Mouse (Mus musculus) heart, embryonic 10.5 days (tissue): ENCODE measurements at regions not wholly inside any gene's neighbourhood (a gene's known extent, or its start where the extent isn't known, plus 50 kb on each side); places are given as distances from the start of the nearest gene placed in this dataset.

Experiments
- DNase-seq: peaks from one replicate; pipeline ENCODE4 v3.0.0-alpha.2; 2017; ENCODE audit warnings: low spot score
- H3K27ac ChIP-seq: fragments of 300-500 bp; sonication (generic); 2 replicates; pipeline ENCODE4 v1.5.1; 2016; ENCODE audit warnings: mild to moderate bottlenecking
- H3K27me3 ChIP-seq: fragments of 300-500 bp; sonication (generic); 2 replicates; pipeline ENCODE4 v1.6.1; 2016; ENCODE audit warnings: mild to moderate bottlenecking; ENCODE audit not compliant: poor library complexity, insufficient read depth, severe bottlenecking
- H3K36me3 ChIP-seq: fragments of 300-500 bp; sonication (generic); 2 replicates; pipeline ENCODE4 v1.6.1; 2016; ENCODE audit warnings: mild to moderate bottlenecking, moderate library complexity
- H3K4me1 ChIP-seq: fragments of 300-500 bp; sonication (generic); 2 replicates; pipeline ENCODE4 v1.6.1; 2016; ENCODE audit warnings: mild to moderate bottlenecking
- H3K4me3 ChIP-seq: fragments of 300-500 bp; sonication (generic); 2 replicates; pipeline ENCODE4 v1.5.1; 2016; ENCODE audit warnings: mild to moderate bottlenecking, moderate library complexity
- H3K9me3 ChIP-seq: fragments of 300-500 bp; sonication (generic); 2 replicates; pipeline ENCODE4 v1.6.1; 2016; ENCODE audit warnings: mild to moderate bottlenecking, moderate library complexity
- WGBS: fragments of 180-500 bp; shearing (Covaris S2); methylation state at CpG from one replicate; pipeline ENCODE4 v1.1.7; 2016; 5-methylcytosine and 5-hydroxymethylcytosine counted together

- Histone ChIP-seq H3K4me3 (no peak overlapping the region), H3K27me3 (no peaks in the 10 kb centered on the region), H3K36me3 (no peaks in the 10 kb centered on the region), H3K9me3 (no peaks in the 10 kb centered on the region), H3K4me1 (0 out of 2 replicates have a peak, but pooled peaks cover 4% of the 10 kb centered on the region), H3K27ac (no peak overlapping the region)
- WGBS = 76% methylated on average over 10 of the region's 10 CpGs
- no peak for DNase-seq
These were observed 215.8 kb upstream of the Auts2 start for GRCm38 (mm10) chr5:132758941-132759340.

DNA sequence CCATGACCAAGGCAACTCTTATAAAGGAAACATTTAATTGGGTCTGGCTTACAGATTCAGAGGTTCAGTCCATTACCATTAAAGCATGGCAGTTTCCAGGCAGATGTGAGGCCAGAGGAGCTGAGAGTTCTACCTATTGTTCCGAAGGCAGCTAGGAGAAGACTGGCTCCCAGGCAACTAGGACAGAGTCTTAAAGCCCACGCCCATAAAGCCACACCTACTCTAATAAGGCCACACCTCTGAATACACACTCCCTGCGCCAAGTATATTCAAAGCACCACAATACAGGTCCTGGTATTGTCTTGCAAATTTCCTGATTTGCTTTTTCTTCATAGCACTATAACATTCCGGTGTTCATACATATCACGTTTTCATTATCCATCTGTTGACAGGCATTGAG lies 194.8 kb upstream of the Auts2 start:
- Histone ChIP-seq H3K27me3 (peaks cover 29% of the 10 kb centered on the region), H3K9me3 (no peaks in the 10 kb centered on the region), H3K4me3 (no peak overlapping the region), H3K27ac (no peak overlapping the region), H3K4me1 (no peaks in the 10 kb centered on the region), H3K36me3 (no peaks in the 10 kb centered on the region)
- no peak for DNase-seq
- WGBS = 83% methylated on average over 5 of the region's 5 CpGs

GRCm38 (mm10) chr5:132728689-132729189 lies 185.6 kb upstream of the Auts2 start:
- no peak for DNase-seq
- H3K36me3 ChIP-seq = no peaks in the 10 kb centered on the region
- 19% methylated on average over 10 of the region's 10 CpGs for WGBS
- no peak overlapping the region for H3K4me3 ChIP-seq
- H3K27me3 ChIP-seq = peaks cover 20% of the 10 kb centered on the region; the same call in 1 of the 2 replicates
- H3K4me1 ChIP-seq = peaks cover 3% of the 10 kb centered on the region; the same call in 1 of the 2 replicates
- no peaks in the 10 kb centered on the region for H3K9me3 ChIP-seq
- no peak overlapping the region for H3K27ac ChIP-seq

- no peaks in the 10 kb centered on the region for H3K9me3 ChIP-seq
- H3K27me3 ChIP-seq = peaks cover 50% of the 10 kb centered on the region
- H3K4me1 ChIP-seq = peaks cover 6% of the 10 kb centered on the region; the same call in 1 of the 2 replicates
These were observed 181.3 kb upstream of the Auts2 start for GRCm38 (mm10) chr5:132724467-132724866.

GRCm38 (mm10) chr5:132710301-132710700 lies 167.2 kb upstream of the Auts2 start:
- Histone ChIP-seq H3K27ac (no peak overlapping the region), H3K9me3 (no peaks in the 10 kb centered on the region), H3K4me1 (no peaks in the 10 kb centered on the region), H3K27me3 (no peaks in the 10 kb centered on the region), H3K4me3 (no peak overlapping the region), H3K36me3 (no peaks in the 10 kb centered on the region)
- WGBS = 74% methylated on average over 4 of the region's 4 CpGs
- DNase-seq = no peak

More at GRCm38 (mm10) chr5:132724467-132724866, 181.3 kb upstream of the Auts2 start:
- Histone ChIP-seq H3K4me3 (no peak overlapping the region), H3K36me3 (no peaks in the 10 kb centered on the region), H3K27ac (no peak overlapping the region)
- no peak for DNase-seq
- 76% methylated on average over 2 of the region's 2 CpGs for WGBS

DNA sequence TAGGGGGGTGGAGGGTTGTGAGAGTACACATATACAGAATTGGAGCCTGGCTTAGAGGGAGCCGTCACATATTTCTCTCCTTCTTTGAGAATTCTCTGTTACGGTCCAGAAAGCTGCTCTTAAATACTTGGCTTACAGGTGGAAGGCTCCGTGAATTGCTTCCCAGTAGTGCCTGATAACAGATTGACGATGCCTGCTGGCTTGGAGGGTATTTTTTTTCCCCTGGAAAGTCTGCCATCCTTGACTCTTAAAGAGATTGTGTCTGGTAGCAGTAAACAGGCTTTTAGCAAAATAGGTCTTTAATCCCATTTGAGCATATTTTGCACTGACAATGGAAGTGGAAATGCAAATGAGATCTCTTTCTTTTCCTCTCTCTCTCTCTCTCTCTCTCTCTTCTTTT lies 164.4 kb upstream of the Auts2 start:
- H3K9me3 ChIP-seq = no peaks in the 10 kb centered on the region
- H3K27ac ChIP-seq = no peak overlapping the region
- WGBS = 61% methylated on average over 4 of the region's 4 CpGs
- H3K36me3 ChIP-seq = no peaks in the 10 kb centered on the region
- no peak for DNase-seq
- H3K4me3 ChIP-seq = no peak overlapping the region
- no peaks in the 10 kb centered on the region for H3K27me3 ChIP-seq
- H3K4me1 ChIP-seq = no peaks in the 10 kb centered on the region

GRCm38 (mm10) chr5:132703455-132704100 lies 160.4 kb upstream of the Auts2 start:
- no peaks in the 10 kb centered on the region for H3K36me3 ChIP-seq
- H3K4me1 ChIP-seq = no peaks in the 10 kb centered on the region
- no peak overlapping the region for H3K4me3 ChIP-seq
- no peak overlapping the region for H3K27ac ChIP-seq
- DNase-seq = peak; percentile 57
- H3K27me3 ChIP-seq = no peaks in the 10 kb centered on the region
- H3K9me3 ChIP-seq = no peaks in the 10 kb centered on the region
- WGBS = 73% methylated on average over 10 of the region's 10 CpGs

GRCm38 (mm10) chr5:132702573-132702972 lies 159.4 kb upstream of the Auts2 start:
- no peak for DNase-seq
- Histone ChIP-seq H3K36me3 (no peaks in the 10 kb centered on the region), H3K27me3 (no peaks in the 10 kb centered on the region), H3K4me1 (no peaks in the 10 kb centered on the region), H3K27ac (no peak overlapping the region), H3K9me3 (no peaks in the 10 kb centered on the region), H3K4me3 (no peak overlapping the region)
- WGBS = 77% methylated on average over 3 of the region's 3 CpGs

GRCm38 (mm10) chr5:132690784-132691183 lies 147.6 kb upstream of the Auts2 start:
- Histone ChIP-seq H3K4me3 (no peak overlapping the region), H3K27ac (no peak overlapping the region), H3K27me3 (no peaks in the 10 kb centered on the region), H3K36me3 (no peaks in the 10 kb centered on the region), H3K9me3 (no peaks in the 10 kb centered on the region), H3K4me1 (no peaks in the 10 kb centered on the region)
- WGBS = 86% methylated on average over 10 of the region's 10 CpGs
- DNase-seq = no peak

- Histone ChIP-seq H3K9me3 (no peaks in the 10 kb centered on the region), H3K36me3 (no peaks in the 10 kb centered on the region), H3K27ac (no peak overlapping the region), H3K4me1 (no peaks in the 10 kb centered on the region), H3K4me3 (no peak overlapping the region), H3K27me3 (peaks cover 4% of the 10 kb centered on the region; the same call in 1 of the 2 replicates)
- 89% methylated on average over 11 of the region's 11 CpGs for WGBS
- no peak for DNase-seq
These were observed 132.1 kb upstream of the Auts2 start for GRCm38 (mm10) chr5:132675261-132675660.

- H3K27ac ChIP-seq = no peak overlapping the region
- no peaks in the 10 kb centered on the region for H3K36me3 ChIP-seq
- H3K27me3 ChIP-seq = peaks cover 4% of the 10 kb centered on the region; the same call in 1 of the 2 replicates
- no peaks in the 10 kb centered on the region for H3K9me3 ChIP-seq
- WGBS = 69% methylated on average over 6 of the region's 6 CpGs
- no peak overlapping the region for H3K4me3 ChIP-seq
- no peak for DNase-seq
- no peaks in the 10 kb centered on the region for H3K4me1 ChIP-seq
These were observed 130.6 kb upstream of the Auts2 start for GRCm38 (mm10) chr5:132673599-132674305.

GRCm38 (mm10) chr5:132671496-132671895 lies 128.4 kb upstream of the Auts2 start:
- no peak overlapping the region for H3K27ac ChIP-seq
- no peaks in the 10 kb centered on the region for H3K4me1 ChIP-seq
- H3K36me3 ChIP-seq = no peaks in the 10 kb centered on the region
- no peaks in the 10 kb centered on the region for H3K9me3 ChIP-seq
- H3K4me3 ChIP-seq = no peak overlapping the region
- H3K27me3 ChIP-seq = peaks cover under 1% of the 10 kb centered on the region; the same call in 1 of the 2 replicates
- DNase-seq = no peak
- WGBS = 55% methylated on average over 5 of the region's 5 CpGs

DNA sequence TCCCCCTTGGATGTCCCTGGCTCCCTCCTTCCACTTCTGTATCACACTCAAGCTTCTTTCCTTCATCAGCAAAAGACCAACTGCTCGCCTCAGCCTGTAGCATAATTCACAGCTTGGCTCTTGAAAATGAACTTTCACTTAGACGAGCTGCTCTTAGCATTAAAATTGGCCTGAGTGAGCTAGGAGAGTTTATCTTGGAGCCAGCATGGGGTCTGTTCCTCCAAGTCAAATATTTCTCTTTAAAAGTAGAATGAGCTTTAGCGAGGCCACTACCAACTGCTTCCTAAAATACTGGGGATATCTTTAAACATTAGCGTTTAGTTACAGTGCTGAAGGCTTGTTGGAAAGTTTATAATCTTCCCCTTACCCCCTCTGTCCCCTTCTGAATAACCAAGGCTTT lies 124.2 kb upstream of the Auts2 start:
- no peak for DNase-seq

More for the DNA sequence above, 124.2 kb upstream of the Auts2 start:
- no peak overlapping the region for H3K27ac ChIP-seq
- no peak overlapping the region for H3K4me3 ChIP-seq
- no peaks in the 10 kb centered on the region for H3K36me3 ChIP-seq
- 0 out of 2 replicates have a peak, but pooled peaks cover under 1% of the 10 kb centered on the region for H3K27me3 ChIP-seq
- no peaks in the 10 kb centered on the region for H3K9me3 ChIP-seq
- 64% methylated on average over 4 of the region's 4 CpGs for WGBS
- H3K4me1 ChIP-seq = no peaks in the 10 kb centered on the region
